Mouse (Mus musculus) kidney, postnatal 25 days (tissue): ENCODE measurements at regions not wholly inside any gene's neighbourhood (a gene's known extent, or its start where the extent isn't known, plus 50 kb on each side); places are given as distances from the start of the nearest gene placed in this dataset.
A peak's percentile ranks its signal among the peaks of the same experiment; 100 is the strongest.

Source experiments
- DNase-seq, 2 experiments: peaks; one replicate each; pipeline ENCODE4 v3.0.0; 2021; ENCODE audit warnings: mixed read lengths in 2 of 2

DNA sequence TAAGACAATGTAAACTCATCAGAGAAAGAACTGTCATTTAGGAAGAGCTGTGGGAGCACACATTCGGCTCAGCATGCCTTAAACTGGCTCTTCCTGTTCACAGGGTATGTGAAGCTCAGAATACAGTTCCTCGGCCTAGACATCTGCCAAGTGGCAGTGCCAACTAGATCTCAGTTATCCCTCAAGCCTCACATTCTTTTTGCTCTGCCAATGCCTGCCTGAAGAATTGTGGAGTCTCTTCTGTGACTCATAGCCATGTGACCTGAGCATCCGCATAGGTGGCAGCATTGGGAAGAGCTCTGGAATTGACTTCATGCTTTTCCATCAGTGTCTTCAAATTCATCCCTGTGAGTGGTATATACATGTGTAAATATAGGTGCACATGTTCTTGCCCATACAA, 59.7 kb downstream of the Prlhr start:
- DNase-seq: no peak

DNA sequence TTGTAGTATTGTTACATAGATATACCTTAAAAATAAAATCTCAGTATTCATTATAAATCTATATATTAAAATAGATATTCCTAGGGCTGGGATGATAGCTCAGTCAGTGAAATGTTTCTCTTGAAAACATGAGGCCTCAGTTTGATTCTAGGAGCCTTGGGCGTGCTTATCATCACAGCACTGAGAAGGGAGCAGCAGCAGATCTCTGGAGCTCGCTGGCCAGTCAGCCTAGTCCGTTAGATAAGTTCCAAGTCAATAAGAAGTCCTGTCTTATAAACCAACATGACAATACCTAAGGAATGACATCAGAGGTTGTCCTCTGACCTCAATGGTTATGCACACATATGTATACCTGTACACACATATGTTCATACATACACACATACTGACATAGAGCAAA, 68.7 kb downstream of the Prlhr start:
- no peak for DNase-seq

DNA sequence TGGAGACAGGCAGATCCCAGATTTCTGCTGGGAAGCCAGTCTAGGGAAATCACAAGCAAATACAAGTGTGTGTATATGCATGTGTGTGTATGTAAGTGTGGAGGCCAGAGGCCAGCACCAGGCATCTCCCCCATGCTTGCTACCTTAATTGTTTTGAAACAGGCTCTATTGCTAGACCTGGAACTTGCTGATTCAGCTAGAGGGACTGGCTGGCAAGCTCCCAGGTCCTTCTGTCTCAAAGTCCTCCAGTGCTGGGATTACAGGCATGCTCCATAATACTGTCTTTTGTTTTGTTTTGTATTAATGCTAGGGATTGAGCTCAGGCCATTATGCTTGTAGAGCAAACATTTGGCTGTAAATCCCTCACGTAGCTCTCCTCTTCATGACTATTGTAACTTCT, 70.4 kb downstream of the Prlhr start:
- peak; percentile 78 to 80 for DNase-seq

DNA sequence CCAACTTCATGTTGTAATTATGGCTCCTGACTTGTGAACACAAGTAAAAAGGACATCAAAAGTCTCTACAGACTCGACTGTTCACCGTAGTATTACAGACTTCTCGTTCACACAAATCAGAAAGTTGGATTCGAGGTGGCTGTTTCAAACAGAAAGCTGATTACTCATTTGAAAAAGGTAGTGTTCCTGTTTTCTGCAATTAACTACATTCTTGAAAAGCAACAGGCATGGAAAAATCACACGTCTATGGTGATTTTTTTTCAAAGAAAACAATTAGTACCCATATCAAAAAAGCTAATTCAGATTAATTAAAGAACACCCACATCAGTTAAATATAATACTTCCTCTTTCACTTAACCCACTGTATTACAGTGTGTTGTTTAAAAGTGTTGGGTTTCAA, 71.5 kb downstream of the Prlhr start:
- DNase-seq: no peak

GRCm38 (mm10) chr19:60386563-60387241, 81.4 kb downstream of the Prlhr start:
- no peak for DNase-seq

DNA sequence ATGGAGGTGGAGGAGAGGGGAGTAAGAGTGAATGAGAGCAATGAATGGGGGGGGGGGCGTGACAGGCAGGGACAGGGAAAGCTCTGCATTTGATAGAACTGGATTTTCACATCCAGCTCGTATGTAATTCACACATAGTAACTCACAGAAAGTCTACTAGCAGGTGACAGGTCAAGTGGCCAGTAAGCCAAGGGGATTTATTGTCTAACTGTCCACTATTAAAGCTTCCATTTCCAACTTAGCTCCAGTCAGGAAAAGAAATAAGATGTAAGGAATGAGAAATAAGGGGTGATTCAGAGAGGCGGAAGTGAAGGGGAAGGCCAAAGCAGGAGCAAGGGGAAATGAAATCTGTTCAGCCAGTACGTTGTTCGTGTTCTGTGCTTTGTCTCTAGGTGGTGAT, 83.4 kb downstream of the Prlhr start:
- DNase-seq: no peak

- no peak for DNase-seq
These were observed 85.4 kb downstream of the Prlhr start for GRCm38 (mm10) chr19:60382661-60383060.

GRCm38 (mm10) chr19:60379030-60379605, 89.0 kb downstream of the Prlhr start:
- no peak for DNase-seq

DNA sequence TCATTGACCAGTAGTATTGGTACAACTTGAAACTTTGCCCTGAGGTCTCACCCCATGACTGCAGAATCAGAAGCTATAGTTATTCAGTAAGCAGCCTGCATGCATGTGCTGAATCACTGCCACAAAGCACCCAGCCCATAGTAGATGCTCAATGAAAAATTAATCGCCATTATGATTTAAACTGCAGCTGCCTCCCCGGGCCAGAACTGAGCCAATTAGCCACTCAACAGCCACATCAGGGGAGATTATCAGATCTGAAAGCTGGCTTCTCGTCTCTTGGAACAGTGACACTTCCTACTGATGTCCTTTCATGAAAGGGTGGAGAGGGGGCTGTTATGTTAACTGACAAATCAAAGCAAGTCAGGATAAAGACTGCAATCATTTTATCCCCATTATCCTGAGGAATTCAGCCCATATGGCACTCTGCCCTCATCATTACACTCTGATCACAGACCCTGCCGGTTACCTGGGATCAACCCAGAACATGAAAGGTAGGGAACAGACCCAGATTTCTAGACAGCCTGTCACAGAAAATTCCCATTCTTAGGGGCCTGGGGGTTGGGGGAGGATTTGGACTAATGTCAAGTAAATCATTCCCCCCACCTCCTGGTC, 104.0 kb downstream of the Prlhr start:
- DNase-seq: no peak

- DNase-seq: no peak
These were observed 118.4 kb upstream of the Fam204a start for GRCm38 (mm10) chr19:60344911-60345310.

GRCm38 (mm10) chr19:60341485-60341884, 115.0 kb upstream of the Fam204a start:
- DNase-seq: peak; percentile 36 to 66

DNA sequence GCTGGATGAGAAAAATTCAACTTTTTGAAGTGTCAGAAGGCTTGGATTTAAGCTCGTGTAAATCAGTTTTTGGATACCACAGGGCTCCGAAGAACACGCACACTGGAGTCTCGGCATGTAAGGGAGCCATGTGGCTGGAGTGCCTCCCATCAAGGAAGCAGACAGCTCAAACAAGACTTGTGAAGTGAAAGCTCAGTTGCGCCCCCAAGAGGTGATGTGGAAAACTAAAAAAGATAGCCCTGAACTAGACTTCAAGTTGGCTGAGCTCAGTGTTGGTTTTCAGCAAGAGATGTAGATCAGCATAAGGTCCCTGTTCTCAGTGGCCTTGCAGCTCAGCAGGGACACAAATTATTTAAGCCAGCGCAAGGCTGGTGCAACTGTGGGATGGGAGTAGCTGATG, 113.7 kb upstream of the Fam204a start:
- peak in 1 of 2 experiments; percentile 7 for DNase-seq

- DNase-seq: no peak
These were observed 108.0 kb upstream of the Fam204a start for GRCm38 (mm10) chr19:60334521-60334920.

DNA sequence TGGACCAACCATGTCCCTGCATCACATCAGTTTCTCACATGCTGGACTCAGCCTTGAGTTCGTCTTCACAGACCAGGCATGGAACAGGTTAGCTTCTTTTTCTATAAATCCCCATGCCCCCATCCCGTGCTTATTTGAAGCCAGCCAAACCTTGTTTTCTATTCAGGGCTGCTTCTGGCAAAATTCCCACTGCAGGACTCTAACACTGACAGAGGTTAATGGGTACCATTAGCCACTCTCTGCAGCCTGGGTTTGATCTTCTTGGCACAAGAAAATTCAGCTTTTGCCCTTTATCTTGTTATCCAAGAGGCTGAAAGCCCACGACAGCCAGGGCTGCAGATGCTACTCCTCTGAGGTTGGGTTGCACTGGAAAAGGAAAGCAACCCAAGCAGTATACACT, 101.8 kb upstream of the Fam204a start:
- no peak for DNase-seq

GRCm38 (mm10) chr19:60325612-60326011, 99.1 kb upstream of the Fam204a start:
- DNase-seq: no peak

- DNase-seq: no peak
These were observed 98.6 kb upstream of the Fam204a start for GRCm38 (mm10) chr19:60325112-60325511.

DNA sequence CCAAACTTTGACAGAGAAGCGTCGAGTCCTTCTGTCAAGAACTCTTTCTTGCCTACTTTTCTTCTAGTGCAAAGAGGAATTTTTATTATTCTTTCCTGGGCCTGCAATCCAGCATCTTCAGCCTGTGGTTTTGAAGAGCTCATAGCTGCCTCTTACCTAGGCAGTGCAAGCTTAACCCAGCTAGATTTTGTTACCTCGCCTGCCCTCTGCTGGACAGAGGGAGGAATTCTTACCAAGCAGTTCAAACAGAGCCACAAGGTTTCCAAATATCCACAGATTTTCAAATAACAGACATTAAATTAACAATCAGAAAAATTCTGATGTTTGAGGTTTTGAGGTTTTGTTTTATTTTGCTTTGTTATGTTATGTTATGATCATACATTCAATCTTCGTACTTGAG, 84.1 kb upstream of the Fam204a start:
- peak; percentile 58 to 73 for DNase-seq

GRCm38 (mm10) chr19:60302371-60302770, 75.9 kb upstream of the Fam204a start:
- DNase-seq: no peak

- DNase-seq: no peak
These were observed 74.4 kb upstream of the Fam204a start for GRCm38 (mm10) chr19:60300891-60301290.

GRCm38 (mm10) chr19:60290244-60290643, 63.7 kb upstream of the Fam204a start:
- no peak for DNase-seq

DNA sequence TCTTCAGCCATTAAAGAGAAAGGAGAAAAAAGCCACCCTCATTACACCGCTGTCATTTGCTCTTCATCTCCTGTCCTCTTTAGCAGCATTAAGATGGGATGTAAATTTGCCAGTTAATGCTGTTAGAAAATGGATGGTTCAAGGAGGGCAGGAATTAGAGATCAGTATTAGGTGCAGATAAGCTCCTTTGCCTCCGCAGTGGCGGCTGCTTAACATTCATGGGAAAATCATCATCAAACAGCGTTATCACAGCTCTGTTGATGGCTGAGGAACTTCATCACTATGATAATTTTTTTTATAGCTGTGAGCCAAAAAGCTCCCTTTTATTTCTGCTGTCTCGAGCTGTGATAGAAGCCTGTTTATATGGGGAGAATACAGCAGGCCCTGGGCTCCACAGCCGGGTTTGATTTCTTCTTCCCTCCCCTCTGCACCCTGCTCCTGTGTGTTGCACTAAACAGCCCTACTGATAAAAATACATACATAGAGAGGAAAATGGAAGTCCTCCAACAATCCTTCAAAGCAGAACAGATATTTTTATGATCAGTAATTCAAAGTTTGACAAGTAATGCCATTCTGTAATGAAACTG, 60.4 kb upstream of the Fam204a start:
- no peak for DNase-seq

- no peak for DNase-seq
These were observed 58.4 kb upstream of the Fam204a start for GRCm38 (mm10) chr19:60284901-60285300.
